ENCODE assay signal across 8 mouse cellular contexts in the genomic region with DNA sequence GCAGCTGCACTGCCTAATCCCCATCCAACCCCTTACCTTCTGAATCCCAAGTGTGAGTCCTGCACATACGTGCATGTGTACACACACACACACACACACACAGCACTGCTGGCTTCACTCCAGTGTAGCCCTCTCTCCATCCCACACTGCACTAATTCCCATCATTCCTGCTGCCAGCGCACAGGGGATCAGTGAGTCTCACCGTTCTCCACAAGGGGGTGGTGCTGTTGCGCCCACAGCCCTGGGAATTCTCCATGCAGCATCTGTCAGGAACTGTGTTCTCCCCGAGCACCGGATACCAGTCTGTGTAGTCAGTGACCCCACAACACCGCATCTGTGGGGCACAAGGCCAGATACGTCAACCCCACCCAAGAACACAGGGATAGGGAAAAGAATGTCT.
DNase-seq lines count a peak whose midpoint lies in the region; ATAC-seq lines count a peak whose summit lies in the region.

No protein-coding gene starts in this region.

- no peak overlapping the region for H3K4me2 ChIP-seq in midbrain, embryonic 15.5 days

- no peaks in the 10 kb centered on the region for H3K36me3 ChIP-seq in midbrain, embryonic 15.5 days (replicated peaks)

- peak; percentile 56 to 65 for DNase-seq in left cerebral cortex, adult 18-20 months (ENCODE audit: low spot score in 2 of 2)
- DNase-seq in left cerebral cortex, adult 11 months (ENCODE audit: low spot score) = no peak
- DNase-seq in cerebellum, adult 9-11 months = peak; percentile 46
- peak; percentile 55 to 57 for DNase-seq in frontal cortex, postnatal 14 days (ENCODE audit: low spot score in 2 of 2)
- DNase-seq in gastrocnemius, adult 8-10 months (ENCODE audit: low spot score in 2 of 2) = no peak
- no peak for DNase-seq in thymus, postnatal 25 days
- DNase-seq in gastrocnemius, postnatal 25 days = no peak

- H3K27me3 ChIP-seq in midbrain, embryonic 15.5 days (replicated peaks) = no peaks in the 10 kb centered on the region

- no peak overlapping the region for H3K9ac ChIP-seq in midbrain, embryonic 15.5 days

- WGBS in midbrain, embryonic 15.5 days = 44% methylated on average over 8 of the region's 8 CpGs

- peaks cover 5% of the 10 kb centered on the region; the same call in 1 of the 2 replicates for H3K4me1 ChIP-seq in midbrain, embryonic 15.5 days

- ATAC-seq in midbrain, embryonic 15.5 days (replicated peaks) = peak; percentile 50

- no peak overlapping the region for H3K4me3 ChIP-seq in midbrain, embryonic 15.5 days

- no peak overlapping the region for H3K27ac ChIP-seq in midbrain, embryonic 15.5 days

- H3K9me3 ChIP-seq in midbrain, embryonic 15.5 days = no peaks in the 10 kb centered on the region

Comparison
In these comparisons a context has a peak if more than half of its experiments do, and no peak if none do; other contexts are left out.
1. DNase-seq: peak in left cerebral cortex, adult 18-20 months (2 of 2), cerebellum, adult 9-11 months (single experiment) and frontal cortex, postnatal 14 days (2 of 2); none in left cerebral cortex, adult 11 months (single experiment), gastrocnemius, adult 8-10 months (0 of 2), thymus, postnatal 25 days (single experiment) and gastrocnemius, postnatal 25 days (single experiment).